Comparison of ENCODE assay signal across 7 mouse cellular contexts in the genomic region with DNA sequence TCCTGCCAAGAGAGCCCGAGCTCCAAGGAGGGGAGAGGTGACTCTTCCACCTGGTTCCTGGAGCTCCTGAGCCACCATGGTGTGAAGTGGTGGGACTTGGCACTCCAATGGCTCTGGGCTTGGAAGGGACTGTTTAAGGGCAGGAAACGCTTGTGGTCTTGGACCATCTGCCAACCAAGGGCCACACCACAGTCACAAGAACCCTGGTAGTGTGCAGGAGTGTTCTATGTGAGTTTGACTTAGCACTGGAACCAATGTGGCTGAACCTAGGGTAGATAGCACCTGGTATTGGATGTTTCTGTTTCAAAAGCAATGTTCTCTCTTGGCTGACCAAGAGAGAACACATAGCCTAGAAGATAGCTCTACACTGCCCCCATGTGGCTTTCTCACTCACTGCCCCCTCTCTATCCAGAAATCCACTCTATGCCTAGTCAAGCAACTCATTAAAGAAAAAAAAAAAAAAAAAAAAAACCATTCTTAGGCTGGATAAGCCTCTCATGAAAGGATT. TPM values are rescaled to one million over a fixed set of nuclear protein-coding genes. Genes with fewer than 3 reads are reported as not detected.
DNase-seq lines count a peak whose midpoint lies in the region; ATAC-seq and TF ChIP-seq lines count a peak whose summit lies in the region.

No protein-coding gene starts in this region.

- no peak for TF ChIP-seq POLR2A in brain, embryonic 14.5 days (IDR thresholded peaks at IDR 0.05; ENCODE audit: borderline replicate concordance, extremely low read depth, insufficient read depth, insufficient read length, poor library complexity, severe bottlenecking)

- peak; percentile 85 for DNase-seq in MN1 (ENCODE audit: low spot score)
- peak; percentile 95 for DNase-seq in brain, embryonic 14.5 days (ENCODE audit: low read depth)
- DNase-seq in heart, postnatal 14 days: peak; percentile 77 to 86
- peak; percentile 79 to 90 for DNase-seq in kidney, postnatal 25 days
- peak; percentile 85 for DNase-seq in lung, postnatal 14 days
- peak; percentile 89 for DNase-seq in retina, postnatal 1 day

- peak; percentile 68; the same call in 1 of the 2 replicates for TF ChIP-seq CTCF in brain, embryonic 14.5 days (IDR thresholded peaks at IDR 0.05; ENCODE audit: borderline replicate concordance, extremely low read depth, insufficient read depth, insufficient read length)

- peak; percentile 72 for ATAC-seq in erythroblast, adult 5-6 weeks (replicated peaks; ENCODE audit: low FRiP score, poor library complexity, severe bottlenecking)

- intact Hi-C loops in heart, postnatal 14 days (cut with DNase I): loop anchor here (5.0 kb wide), 1 partner anchor 65 kb away; no protein-coding TSS in a partner anchor

RNA-seq across cellular contexts. Expression of gene Chpf2, which starts 10.7 kb away (rescaled TPM):
- 21.9 and 26.8 TPM in 2 replicates for polyA plus RNA-seq in brain, embryonic 14.5 days (2012; rRNA removed)
- 0.96 and 1.3 TPM in 2 replicates for total RNA-seq in erythroblast, adult 5-6 weeks (2015; ENCODE audit: low replicate concordance)
- total RNA-seq in erythroblast, adult 5-6 weeks (2017; ENCODE audit: low replicate concordance): 1.6 and 3.6 TPM in 2 replicates
- 10 to 100 TPM; 12.4 to 14.3 TPM for total RNA-seq in heart, postnatal 14 days (2021)

RNA-seq across cellular contexts. Expression of gene Abcf2, which starts 20.0 kb away (rescaled TPM):
- 75.5 and 85.9 TPM in 2 replicates for polyA plus RNA-seq in brain, embryonic 14.5 days (2012; rRNA removed)
- total RNA-seq in erythroblast, adult 5-6 weeks (2015; ENCODE audit: low replicate concordance): 7.1 and 9.8 TPM in 2 replicates
- 17.4 and 22.3 TPM in 2 replicates for total RNA-seq in erythroblast, adult 5-6 weeks (2017; ENCODE audit: low replicate concordance)
- 10 to 100 TPM; 44.0 to 45.7 TPM for total RNA-seq in heart, postnatal 14 days (2021)

RNA-seq across cellular contexts. Expression of gene Smarcd3, which starts 26.9 kb away (rescaled TPM):
- polyA plus RNA-seq in brain, embryonic 14.5 days (2012; rRNA removed): 162 and 203 TPM in 2 replicates
- not detected in 2 replicates for total RNA-seq in erythroblast, adult 5-6 weeks (2015; ENCODE audit: low replicate concordance)
- 0.42 TPM in 1 of 2 replicates, not detected in the other for total RNA-seq in erythroblast, adult 5-6 weeks (2017; ENCODE audit: low replicate concordance)
- 10 to 100 TPM; 59.2 to 60.7 TPM for total RNA-seq in heart, postnatal 14 days (2021)

RNA-seq across cellular contexts. Expression of gene 4931409K22Rik, which starts 40.7 kb away (rescaled TPM):
- 0.19 and 0.34 TPM in 2 replicates for polyA plus RNA-seq in brain, embryonic 14.5 days (2012; rRNA removed)
- total RNA-seq in erythroblast, adult 5-6 weeks (2015; ENCODE audit: low replicate concordance): not detected in 2 replicates
- not detected in 2 replicates for total RNA-seq in erythroblast, adult 5-6 weeks (2017; ENCODE audit: low replicate concordance)
- not detected for total RNA-seq in heart, postnatal 14 days (2021)

RNA-seq across cellular contexts. Expression of gene Asb10, which starts 56.5 kb away (rescaled TPM):
- 0.33 and 0.54 TPM in 2 replicates for polyA plus RNA-seq in brain, embryonic 14.5 days (2012; rRNA removed)
- not detected in 2 replicates for total RNA-seq in erythroblast, adult 5-6 weeks (2015; ENCODE audit: low replicate concordance)
- total RNA-seq in erythroblast, adult 5-6 weeks (2017; ENCODE audit: low replicate concordance): 0.14 TPM in 1 of 2 replicates, not detected in the other
- 10 to 100 TPM; 70.2 to 72.5 TPM for total RNA-seq in heart, postnatal 14 days (2021)

Comparison
In these comparisons a context has a peak if more than half of its experiments do, and no peak if none do; other contexts are left out.
1. Peak in every context shown above with its lines: DNase-seq and ATAC-seq.
2. RNA of gene Smarcd3, which starts 26.9 kb away (total RNA-seq): 59.2 to 60.7 TPM in heart, postnatal 14 days; 0.42 TPM in erythroblast, adult 5-6 weeks; every median in the first group is over 10 times any median in the second.